Mouse (Mus musculus): ENCODE data around the gene Vmn1r47. TPM values are rescaled to one million over a fixed set of nuclear protein-coding genes. Genes with fewer than 3 reads are reported as not detected.
"Not testable (repeated sequence)": the region's sequence is repeated elsewhere in the genome, so short reads cannot be mapped to it uniquely, and the experiment has no call there.

The Vmn1r47 gene
- not detected for total RNA-seq (2021)
- long read RNA-seq, experiment 1, result 0 reads
- long read RNA-seq, experiment 2, result 0 reads

DNA sequence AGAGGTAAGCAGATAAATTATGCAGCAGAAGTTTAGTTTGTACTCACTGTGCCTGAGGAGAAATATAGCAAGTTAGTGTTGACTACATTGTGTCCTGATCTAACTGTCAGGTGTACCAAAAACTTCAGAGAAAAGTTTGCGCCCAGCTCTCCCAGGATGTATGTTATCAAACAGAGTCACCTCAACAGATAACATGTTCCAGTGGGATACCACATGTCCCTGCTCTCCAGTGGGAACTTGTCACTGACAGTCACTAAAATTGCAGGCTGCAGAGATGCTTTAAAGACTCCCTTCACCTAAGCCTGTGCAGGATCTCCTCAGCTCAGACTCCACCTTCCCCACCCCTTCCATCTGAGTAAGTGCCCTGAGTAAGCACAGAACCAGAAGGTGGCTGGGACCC lies at the start of gene Vmn1r47:
Gene Vmn1r47 (plus strand): TSS at position 301 of the 400 bp plus-strand sequence.
- DNase-seq (ENCODE audit: low spot score), result not testable (repeated sequence)

DNA sequence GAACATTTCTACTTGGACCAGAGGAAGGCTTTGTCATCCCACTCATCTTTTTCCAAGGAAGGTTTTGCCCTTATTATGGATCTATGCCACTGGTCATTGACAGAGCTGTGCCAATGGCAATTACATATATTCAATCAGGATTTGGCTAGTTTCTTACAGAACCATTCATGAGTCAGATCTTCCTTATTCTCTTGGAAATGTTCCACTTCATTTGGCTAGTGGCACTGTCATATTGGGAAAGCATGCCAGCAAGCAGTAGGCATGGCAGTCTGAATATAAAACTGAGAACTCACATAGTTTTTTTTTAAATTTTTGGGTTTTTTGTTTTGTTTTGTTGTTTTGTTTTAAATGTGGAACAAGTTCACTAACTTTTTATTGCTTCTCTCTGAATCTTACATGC lies 49.6 kb upstream of the Vmn1r47 start:
- DNase-seq (ENCODE audit: low spot score), result no peak

DNA sequence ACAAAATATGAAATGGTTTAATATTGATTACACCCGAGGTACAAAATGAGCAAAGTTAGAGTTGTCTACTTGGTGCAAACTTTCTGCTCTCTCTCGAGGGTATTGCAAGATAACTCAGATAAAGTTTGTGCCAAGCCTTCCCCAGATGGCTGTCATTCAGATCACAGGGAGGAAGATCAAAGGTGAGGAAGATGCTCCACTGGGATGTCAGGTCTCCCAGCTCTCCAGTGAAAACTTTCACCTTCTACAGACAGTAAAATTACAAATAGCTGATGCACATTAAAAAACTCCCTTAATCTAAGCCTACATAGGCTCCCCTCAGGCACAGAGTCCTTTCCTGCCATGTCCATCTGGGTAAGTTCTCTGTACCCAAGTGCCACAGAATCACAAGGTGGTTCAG lies 46.9 kb upstream of the Vmn1r47 start, which contains the start of gene Vmn1r46:
Gene Vmn1r46 (plus strand): TSS at position 301 of the 400 bp plus-strand sequence.
- DNase-seq (ENCODE audit: low spot score), result no peak

DNA sequence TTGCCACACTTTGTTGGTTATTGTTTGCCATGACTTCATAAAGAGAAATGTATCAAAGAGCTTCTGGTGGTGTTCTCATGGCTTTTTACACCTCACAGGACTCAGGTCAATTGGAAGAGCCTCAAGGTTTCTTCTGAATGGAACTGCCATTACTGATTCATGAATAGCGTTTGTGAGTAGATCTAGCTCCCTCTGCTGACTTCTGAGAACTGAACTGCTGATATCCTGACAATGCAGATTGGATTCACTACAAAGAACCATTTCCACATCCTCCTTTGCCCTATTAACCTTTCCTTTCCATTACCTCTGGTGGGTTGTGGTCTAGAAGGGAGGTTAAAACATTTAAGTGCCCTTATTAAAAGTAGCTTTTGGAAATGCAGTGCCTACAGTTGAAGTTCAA lies 30.0 kb upstream of the Vmn1r47 start:
- no peak for DNase-seq (ENCODE audit: low spot score)

DNA sequence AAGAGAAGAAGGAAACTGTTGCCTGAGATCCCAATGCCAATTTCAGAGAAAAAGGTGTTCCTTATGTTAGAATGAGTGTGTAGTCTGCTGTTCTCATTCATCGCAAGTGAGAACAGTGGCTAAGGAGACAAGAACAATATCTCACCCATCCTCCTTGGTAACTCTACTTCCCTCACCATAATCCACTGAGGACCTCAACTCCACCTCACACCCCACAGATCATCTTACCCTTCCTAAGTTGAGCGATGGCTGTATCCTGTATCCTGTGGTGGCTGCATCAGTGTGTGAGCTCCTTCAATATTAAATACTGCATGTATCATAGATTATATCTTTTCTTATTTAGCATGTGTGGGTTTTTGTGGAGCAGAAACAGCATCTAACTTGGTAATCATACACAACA lies 20.8 kb downstream of the Vmn1r47 start, which contains the start of gene Vmn1r48:
Gene Vmn1r48 (minus strand): TSS at position 101 of the 400 bp plus-strand sequence.
- not testable (repeated sequence) for DNase-seq (ENCODE audit: low spot score)

Other genes starting within 250 kb of the Vmn1r47 start
- not detected for gene Vmn1r42, start 139.7 kb upstream of the Vmn1r47 start, total RNA-seq (2021)
- not detected for gene Vmn1r43, start 139.7 kb upstream of the Vmn1r47 start, total RNA-seq (2021)
- gene Vmn1r44, start 132.5 kb upstream of the Vmn1r47 start, total RNA-seq (2021), result not detected
- gene Vmn1r45, start 75.5 kb upstream of the Vmn1r47 start, total RNA-seq (2021), result not detected
- not detected for gene Vmn1r46, start 46.8 kb upstream of the Vmn1r47 start, total RNA-seq (2021)
- not detected for gene Vmn1r48, start 20.7 kb downstream of the Vmn1r47 start, total RNA-seq (2021)
- not detected for gene Vmn1r49, start 62.4 kb downstream of the Vmn1r47 start, total RNA-seq (2021)
- gene Vmn1r50, start 85.3 kb downstream of the Vmn1r47 start, total RNA-seq (2021), result not detected
- gene Vmn1r51, start 106.4 kb downstream of the Vmn1r47 start, total RNA-seq (2021), result not detected
- not detected for gene Vmn1r52, start 158.7 kb downstream of the Vmn1r47 start, total RNA-seq (2021)
- gene V1ra8, start 186.6 kb downstream of the Vmn1r47 start, total RNA-seq (2021), result not detected
- not detected for gene Vmn1r53, start 208.3 kb downstream of the Vmn1r47 start, total RNA-seq (2021)
- not detected for gene Vmn1r54, start 230.2 kb downstream of the Vmn1r47 start, total RNA-seq (2021)